Mouse (Mus musculus) T-helper 2 cell (primary cell): Measurements from ENCODE around the gene Rcc1l.

Experiments
- in situ Hi-C: fragments of 300-600 bp; cut with MboI, MseI; formaldehyde crosslinking; loops from one replicate; pipeline ENCODE4 v1.15.1; 2025; ENCODE audit warnings: high pct_unique_total_duplicates

Gene Rcc1l

DNA sequence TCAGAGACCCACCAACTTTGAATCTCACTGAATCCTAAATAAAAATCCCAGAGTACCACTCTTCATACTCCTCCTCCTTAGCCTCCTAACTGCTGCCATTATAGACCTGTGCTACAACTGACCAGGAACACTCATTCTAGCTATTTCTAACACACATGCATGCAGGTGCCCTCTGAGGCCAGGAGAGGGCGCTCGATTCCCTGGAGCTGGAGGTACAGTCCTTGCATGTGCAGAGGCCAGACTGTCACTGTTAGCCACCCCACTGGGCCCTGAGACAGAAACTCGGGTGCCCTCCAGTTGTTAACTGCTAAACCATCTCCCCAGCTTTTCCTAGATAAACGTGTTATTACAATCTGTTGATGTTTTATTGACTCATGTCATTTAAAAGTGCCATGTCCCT is 3.4 kb downstream of the Rcc1l start:
- in situ Hi-C loops: no loop called here

DNA sequence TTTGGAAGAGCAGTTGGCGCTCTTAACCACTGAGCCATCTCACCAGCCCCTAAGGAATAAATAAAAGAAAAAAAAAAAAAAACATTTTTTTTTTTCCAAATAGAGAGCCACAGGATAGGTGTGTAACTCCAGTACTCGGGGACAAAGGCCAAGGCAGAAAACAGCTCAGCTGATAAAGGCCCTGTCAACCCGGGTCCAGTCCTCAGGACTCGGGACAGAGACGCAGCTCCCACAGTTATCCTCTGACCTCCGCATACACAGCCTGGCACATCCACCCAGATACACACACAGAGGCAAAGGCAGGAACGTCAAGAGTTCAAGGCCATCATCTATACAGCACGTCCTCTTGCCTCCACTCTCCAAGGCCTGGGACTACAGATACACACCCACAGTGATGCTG is 6.4 kb downstream of the Rcc1l start:
- in situ Hi-C loops: no loop called here

DNA sequence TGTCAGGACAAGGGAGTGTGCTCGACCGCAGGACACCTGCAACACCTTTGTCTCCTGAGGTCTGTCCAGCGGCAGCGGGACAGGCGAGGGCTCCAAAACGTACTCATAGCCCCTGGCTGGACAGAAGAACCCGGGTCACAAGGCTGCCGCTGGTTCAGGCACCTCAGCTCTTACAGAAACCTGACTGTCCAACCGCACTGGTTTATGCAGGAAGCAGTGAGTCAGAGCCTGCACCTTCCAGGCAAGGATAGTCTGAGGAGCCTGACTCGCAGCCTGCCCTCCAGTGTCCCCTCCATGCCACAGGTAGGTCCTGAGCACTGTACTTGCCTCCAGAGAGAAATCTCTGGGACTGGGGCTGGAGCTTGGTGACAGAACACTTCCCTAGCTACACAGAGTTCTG is 7.3 kb downstream of the Rcc1l start:
- in situ Hi-C loops: no loop called here

DNA sequence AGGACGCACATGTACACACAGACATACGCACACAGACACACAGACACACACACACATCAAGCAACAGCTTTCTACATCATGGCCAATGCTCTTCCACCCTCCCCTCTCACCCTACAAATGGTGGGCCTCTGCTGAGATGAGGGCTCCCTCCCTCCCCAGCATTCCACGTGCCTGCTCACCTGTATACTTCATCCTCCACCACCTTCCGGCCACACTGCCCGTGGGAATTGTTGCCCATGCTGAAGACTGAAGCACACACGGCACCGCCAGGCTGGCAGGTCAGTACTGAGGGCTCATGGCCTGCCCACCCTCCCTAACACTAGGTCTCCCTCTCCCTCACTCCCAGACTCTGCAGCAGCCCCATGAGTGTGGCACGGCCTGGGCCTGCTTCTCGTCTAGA is 8.5 kb downstream of the Rcc1l start:
- in situ Hi-C loops: no loop called here

DNA sequence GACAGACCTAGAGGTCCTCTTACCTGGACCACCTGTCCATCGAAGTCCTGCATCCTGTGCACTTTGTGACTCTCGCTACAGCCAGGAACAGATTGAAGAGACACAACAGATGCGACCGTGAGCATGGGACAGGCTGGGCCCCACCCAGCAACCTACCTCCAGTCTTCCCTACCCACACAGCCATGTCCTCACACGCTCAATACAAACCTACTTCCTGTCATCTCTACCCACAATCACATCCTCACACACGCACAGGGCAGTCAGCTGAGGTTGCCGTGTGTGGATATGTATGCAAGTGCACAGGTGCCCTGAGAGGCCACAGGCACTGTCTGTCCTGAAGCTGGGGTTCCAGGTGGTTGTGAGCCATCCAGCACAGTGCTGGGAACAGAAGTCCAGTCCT is 9.9 kb downstream of the Rcc1l start:
- in situ Hi-C loops: no loop called here

DNA sequence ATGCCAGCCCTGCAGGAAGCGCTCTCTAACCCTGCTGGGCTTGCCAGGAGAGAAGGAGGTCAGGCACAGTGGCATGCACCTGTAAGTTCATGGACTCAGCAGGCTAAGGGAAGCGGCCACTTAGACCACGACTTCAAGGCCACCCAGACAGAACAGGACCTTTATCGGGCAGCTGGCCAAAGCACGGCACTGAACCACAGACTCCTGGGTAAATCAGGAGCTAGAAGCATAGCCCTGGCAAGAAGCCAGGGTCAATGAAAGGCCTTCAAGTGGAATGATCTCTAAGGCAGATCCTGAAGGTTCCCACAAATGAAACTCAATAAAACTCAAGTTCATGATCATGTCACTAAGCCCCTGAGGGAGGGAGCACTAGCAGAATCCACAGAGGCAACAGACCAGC is 11.9 kb downstream of the Rcc1l start:
- in situ Hi-C loops: no loop called here

DNA sequence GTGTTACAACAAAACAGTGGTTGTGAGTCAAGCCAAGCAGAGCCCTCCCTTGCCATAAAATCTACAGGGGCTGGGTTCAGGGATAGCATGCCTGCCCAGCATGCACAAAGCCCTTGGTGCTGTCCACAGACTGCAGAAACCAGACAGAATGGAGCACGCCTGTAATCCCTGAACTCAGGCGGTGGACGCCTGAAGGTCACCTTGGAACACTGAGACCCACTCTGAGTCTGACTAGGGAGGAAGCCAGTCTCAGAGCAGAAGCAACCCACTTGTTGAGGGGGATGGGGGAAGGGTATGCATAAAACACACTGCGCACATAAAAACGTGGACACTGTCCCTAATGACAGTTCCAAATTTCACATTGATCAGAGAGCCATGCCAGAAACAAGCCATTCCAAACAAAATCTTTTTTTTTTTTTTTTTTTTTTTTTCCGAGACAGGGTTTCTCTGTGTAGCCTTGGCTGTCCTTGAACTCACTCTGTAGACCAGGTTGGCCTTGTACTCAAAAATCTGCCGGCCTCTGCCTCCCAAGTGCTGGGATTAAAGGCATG is 20.6 kb downstream of the Rcc1l start:
- in situ Hi-C loops: no loop called here

DNA sequence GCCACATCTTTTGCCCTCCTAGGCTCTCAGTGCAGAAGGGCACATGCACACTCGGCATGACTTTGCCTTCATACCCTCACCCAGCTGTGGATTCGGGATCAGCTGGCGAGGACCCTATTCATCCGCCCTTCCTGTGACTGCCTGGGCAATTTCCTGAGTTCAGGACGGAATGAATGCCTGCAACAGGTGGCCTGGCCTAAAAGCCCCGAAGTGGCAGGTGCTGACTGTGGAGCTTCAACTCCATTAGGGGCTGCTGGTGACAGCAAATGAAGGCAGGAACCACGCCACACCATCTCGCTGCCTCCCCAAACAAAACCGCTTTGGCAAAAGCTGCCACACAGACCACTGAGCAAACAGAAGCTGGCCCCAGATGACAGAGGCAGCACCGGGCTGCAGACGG is 24.7 kb downstream of the Rcc1l start:
- in situ Hi-C loops: no loop called here

DNA sequence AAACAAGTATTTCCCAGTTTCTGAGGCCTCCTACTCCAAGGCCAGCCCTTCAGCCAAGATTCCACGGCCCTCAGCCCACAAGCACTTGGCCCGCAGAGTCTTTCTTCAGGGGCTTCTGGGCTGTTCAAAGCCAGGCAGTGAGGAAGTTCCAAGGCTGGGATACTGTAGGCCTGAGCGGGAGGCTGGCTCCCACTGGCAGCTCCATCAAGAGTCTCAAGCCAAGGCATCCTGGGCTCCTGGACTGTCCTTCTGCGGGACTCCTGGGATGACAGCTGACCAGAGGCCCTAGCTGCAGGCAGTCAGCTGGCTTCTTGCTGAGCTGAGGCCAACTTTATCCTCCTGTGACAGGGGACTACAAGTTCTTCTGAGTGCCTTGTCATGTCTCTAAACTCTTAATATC is 28.4 kb downstream of the Rcc1l start:
- in situ Hi-C loops: no loop called here

DNA sequence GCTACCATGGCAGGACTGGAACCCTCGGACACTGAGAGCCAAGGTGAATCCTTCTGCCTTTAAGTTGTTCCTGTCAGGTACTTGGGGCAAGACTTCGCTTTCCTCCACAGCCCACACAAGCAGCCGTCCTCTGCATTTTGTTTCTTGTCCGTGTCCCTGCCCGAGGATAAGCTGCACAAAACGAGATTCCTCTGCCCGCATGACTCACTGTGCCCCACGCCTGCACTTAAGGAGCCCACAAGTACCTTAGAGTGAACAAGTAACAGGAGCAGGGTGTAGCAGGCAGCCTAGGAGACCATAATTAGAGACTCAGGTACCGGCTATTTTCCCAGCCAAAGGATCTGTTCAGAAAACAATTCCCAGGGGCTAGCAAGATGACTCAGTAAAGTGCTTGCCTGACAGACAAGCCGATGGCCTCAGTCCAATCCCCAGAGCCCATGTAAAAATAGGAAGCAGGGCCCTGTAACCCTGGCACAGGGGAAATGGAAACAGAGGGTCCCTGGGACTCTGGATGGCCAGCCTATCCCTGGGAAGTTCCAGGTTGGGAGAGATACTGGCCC is 29.3 kb downstream of the Rcc1l start:
- in situ Hi-C loops: no loop called here

DNA sequence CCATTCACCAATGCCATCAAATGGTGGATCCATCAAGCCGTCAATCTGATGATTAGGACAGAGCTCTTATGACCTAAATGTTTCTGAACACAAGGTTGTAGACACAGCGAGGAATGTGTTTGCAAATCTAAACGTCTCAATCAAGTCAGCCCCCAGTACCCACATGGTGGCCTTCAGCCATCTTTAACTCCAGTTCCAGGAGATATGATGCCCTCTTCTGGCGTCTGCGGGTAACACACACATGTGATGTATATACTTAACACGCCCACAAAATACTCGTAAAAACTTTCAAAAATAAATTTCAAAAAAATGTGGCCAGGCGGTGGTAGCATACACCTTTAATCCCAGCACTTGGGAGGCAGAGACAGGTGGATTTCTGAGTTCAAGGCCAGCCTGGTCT is 31.6 kb downstream of the Rcc1l start:
- in situ Hi-C loops: no loop called here

DNA sequence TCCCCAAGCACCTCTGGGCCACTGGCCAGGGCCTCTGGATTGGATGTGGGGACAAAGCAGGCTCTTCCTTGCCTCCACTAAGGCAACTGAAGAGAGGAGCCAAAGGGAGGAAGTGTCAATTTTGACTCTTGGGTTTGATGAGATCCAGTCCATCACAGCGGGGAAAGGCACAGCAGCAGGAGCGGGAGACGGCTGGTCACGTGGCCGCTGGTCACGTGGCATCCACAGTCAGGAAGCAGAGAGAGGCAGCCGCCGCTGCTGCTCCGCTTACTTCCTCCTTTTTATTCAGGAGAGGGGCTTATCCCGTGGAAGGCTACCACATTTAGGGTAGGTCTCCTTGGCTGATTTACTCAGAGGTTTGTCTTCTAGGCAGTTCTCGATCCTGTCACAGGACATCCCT is 34.2 kb downstream of the Rcc1l start:
- in situ Hi-C loops: no loop called here

DNA sequence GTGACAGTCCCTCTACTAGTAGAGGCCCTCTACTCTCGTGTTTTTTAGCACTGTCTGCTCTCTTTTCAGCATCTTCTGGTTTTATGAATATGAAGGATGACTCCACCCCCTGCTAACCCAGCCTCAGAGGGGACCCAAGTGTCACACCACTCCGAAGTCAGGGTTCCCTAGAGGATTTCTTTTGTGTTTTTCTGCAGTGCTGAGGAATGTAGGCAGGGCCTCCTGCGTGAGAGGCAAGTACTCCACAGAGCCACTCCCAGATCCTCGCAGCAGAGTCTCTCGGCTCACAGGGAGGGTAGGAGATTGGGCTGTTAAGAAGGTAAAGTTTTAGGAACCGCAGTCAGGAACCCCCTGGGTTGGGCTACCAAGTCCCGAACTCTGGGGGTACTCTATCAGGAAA is 35.3 kb downstream of the Rcc1l start:
- in situ Hi-C loops: no loop called here

DNA sequence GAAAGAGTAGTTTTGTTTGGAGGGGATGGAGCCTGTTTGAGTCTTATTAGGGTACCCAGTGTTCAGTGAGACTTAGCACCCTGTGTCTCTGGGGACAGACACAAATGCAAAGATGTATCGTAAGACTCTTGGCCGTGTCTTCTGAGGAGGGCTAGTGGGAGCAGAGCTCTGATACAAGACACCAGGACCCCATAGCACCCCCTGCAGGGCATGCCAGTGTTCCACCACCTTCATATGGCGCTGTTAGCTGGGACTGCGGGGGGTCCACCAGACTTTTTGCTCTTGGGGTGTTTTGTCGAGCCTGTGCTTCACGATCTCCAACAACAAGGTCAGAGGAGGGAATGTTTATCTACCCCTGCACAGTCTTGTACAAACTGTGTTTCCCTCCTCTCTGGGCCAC is 37.1 kb downstream of the Rcc1l start:
- in situ Hi-C loops: no loop called here

DNA sequence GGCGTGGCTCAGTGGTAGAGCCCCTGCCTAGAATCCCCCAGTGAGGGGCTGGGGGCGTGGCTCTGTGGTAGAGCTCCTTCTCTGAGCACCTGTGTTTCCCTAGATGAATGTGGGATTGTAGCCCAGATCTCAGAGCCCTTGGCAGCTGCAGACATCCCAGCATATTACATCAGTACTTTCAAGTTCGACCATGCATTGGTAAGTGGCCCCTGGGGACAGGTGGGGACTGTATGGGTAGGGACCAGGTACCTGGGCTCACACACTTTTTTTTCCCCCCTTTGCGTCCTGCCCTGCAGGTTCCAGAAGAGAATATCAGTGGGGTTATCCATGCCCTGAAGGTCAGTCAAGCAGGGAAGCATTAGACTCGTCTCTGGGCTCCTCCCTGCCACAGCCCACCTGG is 38.6 kb downstream of the Rcc1l start:
- in situ Hi-C loops: no loop called here

DNA sequence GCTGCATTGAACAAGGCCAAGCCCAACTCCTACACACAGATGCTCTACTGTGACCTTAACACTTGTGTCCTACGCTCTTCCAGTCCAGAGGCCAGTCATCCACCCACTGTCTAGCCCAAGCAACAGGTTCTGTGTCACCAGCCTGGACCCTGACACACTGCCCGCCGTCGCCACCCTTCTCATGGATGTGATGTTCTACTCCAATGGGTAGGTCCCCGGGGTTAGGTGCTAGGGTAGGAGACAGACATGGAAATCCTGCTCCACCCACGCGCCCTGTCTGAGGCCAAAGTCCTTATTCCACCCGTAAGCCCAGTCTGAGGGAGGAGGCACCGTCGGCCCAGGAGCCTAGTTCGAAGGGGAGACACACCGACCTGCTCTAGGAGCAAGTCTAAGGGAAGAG is 40.6 kb downstream of the Rcc1l start:
- in situ Hi-C loops: no loop called here

DNA sequence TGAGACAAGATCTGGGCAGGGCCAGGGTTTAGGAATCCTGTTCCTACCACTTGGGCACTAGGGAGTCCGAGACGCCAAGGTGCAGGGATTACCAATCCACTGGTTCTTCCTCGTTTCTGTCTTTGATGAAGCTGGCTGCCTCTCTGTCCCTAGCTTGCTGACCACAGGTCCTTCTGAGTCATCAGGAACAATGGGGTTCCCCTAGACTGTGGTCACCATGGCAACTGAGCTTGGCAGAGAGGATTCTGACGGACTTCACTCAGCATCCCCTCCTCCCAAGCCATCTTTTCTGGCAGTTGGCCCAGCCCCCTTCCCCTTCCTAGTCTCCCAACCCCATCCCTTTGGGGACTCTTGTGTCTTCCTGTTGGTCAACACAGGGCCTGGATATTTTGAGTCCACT is 45.0 kb downstream of the Rcc1l start:
- in situ Hi-C loops: no loop called here

DNA sequence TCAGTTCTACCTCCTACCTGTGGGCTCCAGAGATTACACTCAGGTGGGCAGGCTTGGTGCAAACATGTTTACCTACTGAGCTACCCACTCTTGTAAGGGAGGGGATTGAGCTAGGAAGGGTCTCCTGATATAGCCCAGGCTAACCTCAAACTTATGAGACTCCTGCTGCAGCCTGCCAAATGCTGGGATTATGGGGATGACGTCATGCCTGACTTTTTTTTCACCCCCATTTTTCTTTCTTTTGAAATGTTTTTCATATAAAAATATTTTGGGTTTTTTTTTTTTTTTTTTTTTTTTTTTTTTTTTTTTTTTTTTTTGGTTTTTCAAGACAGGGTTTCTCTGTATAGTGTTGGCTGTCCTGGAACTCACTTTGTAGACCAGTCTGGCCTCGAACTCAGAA is 50.3 kb downstream of the Rcc1l start:
- in situ Hi-C loops: no loop called here

DNA sequence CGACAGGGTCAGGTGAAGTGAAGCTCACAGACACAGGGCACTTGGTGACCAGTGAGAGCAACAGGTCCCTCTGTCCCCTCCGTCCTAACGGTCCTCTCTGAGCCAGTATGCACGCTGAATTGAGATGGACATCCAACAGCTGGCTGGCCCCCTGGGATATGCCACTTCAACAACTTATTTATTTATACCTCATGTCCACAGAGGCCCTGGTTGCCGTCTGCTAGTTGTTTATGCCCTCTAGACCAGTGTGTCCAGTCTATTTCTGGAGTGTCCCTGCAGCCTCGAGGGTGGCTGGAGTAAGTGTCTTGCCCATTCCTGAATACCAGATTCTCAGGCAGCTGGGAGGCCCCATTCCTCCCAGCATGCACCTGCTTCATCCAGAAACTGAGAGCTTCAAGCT is 52.7 kb downstream of the Rcc1l start:
- in situ Hi-C loops: no loop called here

DNA sequence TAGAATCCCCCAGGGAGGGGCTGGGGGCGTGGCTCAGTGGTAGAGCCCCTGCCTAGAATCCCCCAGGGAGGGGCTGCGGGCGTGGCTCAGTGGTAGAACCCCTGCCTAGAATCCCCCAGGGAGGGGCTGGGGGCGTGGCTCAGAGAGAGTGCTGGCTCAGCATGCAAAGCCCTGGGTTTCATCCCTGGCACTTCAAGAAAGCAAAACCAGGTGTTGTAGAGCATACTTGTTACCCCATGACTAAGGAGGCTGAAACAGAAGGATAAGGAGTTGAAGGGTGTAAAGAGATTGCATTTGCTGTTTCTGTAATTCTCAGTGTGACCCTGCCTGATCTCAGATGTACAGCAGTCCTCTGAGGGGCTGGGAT is 54.7 kb downstream of the Rcc1l start:
- in situ Hi-C loops: no loop called here

DNA sequence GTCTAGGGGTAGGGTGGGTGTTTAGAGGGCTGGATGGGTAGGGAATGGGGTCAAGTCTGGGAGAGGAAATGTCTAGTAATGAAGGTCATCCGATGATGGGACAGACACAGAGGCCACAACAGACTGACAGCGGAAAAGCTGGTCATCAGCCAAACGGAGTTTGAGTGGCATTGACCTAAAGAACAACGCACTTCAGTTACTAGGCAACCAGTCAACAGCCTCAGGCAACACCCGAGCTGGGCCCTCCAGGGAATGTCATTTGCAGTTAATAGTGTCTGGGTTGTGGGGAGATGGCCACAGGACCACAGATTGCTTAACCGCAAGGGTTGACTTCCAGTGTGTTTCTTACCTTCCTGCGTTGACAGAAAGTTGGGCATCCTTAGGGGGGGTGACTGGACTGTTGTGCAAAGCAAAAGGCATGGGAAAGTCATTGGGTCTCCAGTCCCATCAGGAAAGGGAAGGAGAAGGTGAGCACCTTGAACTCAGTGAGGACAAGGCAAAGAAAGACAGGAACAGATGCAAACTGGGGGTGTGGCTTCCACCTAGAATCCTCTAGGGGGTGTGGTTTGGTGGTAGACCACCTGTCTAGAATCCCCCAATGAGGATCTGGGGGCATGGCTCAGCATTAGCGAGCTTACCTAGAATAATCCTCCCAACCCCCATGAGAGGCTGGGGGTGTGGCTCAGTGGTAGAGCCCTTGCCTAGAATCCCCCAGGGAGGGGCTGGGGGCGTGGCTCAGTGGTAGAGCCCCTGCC is 55.3 kb downstream of the Rcc1l start:
- in situ Hi-C loops: no loop called here

DNA sequence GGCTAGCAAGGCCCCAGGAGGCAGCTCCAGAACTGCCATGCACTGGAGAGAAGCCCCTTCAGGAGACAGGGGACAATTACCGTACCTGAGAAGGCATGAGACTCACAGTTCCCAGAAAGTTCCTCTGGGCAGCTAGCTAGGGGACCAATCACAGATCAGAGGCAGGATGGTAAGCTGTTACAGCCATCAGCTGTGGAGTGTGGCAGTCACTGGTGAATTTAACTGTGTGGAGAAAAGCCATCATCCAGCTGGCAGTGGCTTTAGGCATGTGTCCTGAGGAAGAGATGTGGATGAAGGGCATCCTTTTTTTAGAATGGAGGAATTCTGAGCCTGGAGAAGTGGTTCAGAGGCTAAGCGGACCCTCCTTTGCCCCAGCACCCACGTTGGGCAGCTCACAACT is 56.4 kb downstream of the Rcc1l start:
- in situ Hi-C loops: no loop called here

DNA sequence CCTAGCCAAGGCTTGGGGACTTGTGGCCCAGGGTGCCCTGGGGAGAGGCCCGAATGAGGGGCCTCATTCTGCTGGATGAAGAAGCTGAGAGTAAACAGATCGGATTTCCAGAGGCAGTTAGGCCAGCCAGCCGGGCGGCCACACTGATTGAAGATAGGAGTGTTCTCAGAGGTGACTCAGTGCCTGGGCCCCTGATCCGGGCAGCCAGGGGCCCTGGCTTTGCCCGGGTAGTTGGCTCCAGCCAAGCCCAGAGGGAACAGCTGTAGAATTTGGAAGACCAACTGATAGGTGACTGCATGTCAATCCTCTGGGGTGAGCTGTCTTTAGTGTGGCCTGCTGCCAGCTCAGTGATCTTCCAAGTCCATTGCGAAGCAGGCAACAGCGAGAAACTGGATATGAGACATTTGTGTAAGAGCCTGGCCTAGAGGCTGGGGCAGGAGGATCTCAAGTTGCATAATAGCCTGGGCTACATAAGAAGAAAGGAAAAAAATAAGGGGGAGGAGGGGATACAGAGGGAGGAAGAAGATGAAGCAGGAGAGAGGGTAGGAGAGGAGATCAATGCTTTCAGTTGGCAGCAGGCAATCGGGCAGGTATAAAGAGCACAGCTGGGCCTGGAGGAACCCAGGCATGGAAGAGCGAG is 57.0 kb downstream of the Rcc1l start:
- in situ Hi-C loops: no loop called here
